Mouse (Mus musculus) brain, adult 2 months (tissue): ENCODE data around the gene Tktl1.
"Not testable (repeated sequence)": the region's sequence is repeated elsewhere in the genome, so short reads cannot be mapped to it uniquely, and the experiment has no call there.

Experiments used
- DNase-seq: peaks from one replicate; pipeline ENCODE4 v3.0.0; 2011; ENCODE audit warnings: low read depth, low spot score

Tktl1 gene

DNA sequence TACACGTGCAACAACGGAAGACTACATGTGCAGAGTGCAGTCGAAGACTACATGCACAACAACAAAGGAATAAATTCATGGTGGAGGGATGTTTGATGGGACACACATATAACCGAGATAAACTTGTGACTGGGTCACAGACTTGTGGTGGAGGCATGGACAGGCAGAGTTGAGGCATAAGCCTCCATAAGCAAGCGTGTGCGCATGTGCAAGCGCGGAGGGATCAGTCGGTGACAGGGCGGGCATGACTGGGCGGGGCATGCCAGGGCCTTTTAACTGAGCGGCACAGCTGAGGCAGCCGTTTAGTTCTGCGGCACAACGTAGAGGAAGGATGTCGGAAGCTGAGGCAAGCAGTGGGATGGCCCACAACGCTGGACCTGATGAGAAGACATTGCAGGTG lies at the start of gene Tktl1:
Gene Tktl1, plus strand, starts transcription at position 301 of the 400 bp plus-strand sequence.
- no peak for DNase-seq

DNA sequence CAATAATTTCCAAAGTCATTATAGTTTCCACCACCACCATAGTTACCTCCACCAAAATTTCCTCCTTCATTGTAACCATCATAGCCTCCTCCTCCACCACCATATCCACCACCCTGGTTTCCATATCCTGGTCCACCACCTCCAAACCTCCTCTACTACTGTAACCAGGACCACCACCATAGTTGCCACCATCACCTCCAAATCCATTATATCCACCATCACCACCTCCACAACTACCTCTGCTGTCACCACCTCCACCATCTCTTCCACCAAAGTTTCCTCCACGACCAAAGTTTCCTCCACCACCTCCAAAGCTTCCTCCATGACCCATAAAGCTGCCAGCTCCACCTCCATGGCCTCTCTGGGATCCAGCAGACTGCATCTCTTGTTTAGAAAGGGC lies 41.8 kb upstream of the Tktl1 start, which contains the start of gene Mecp2:
Gene Mecp2, minus strand, starts transcription at position 101 of the 400 bp plus-strand sequence.
- not testable (repeated sequence) for DNase-seq

DNA sequence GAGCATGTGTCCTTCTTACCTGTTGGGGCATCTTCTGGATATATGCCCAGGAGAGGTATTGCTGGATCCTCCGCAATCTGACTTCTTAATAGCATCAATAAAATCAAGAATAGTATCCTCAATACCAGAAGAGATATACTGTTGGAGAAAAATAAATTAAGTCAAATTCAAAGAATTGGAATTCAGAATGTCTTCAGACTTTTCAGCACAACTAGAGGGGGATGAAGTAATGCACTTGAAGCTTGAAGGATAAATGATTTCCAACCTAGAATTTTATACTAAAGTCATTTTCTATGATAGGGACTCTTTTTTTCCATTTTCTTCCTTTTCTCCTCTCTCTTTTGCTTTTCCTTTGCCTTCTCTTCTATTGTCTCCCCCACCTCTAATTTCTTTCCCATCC lies 9.3 kb upstream of the Tktl1 start, which contains the start of gene Tex28:
Gene Tex28, minus strand, starts transcription at position 101 of the 400 bp plus-strand sequence.
- no peak for DNase-seq

DNA sequence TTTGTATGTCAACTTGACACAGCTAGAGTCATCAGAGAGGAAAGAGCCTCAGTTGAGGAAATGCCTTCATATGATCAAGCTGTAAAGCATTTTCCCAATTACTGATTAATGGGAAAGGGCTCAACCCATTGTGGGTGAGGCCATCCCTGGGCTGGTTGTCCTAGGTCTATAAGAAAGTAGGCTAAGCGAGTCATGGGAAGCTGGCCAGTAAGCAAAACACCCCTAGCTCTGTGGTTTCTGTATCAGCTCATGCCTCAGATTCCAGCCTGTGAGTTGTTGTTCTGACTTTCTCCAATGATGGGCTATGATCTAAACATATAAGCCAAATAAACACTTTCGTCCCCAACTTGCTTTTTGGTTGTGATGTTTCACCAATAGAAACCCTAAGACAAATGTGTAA lies 26.5 kb downstream of the Tktl1 start:
- DNase-seq, result no peak

DNA sequence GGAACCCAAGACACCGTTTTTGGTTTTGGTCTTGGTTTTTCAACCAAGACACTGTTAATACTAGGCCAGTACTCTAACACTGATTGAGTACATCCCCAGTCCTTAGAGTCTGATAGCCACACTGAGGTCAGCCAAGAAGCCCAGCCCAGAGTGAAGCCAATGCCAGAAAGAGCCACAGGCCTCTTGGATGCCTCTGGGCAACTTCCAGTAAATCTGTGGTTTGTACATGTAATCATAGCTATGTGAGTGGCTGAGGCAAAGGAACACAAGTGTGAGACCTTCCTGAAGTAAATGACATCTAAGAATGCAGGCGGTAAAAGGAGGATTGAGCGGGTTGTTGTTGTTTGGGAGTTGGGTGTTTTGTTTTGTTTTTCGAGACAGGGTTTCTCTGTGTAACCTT lies 41.4 kb downstream of the Tktl1 start:
- no peak for DNase-seq

DNA sequence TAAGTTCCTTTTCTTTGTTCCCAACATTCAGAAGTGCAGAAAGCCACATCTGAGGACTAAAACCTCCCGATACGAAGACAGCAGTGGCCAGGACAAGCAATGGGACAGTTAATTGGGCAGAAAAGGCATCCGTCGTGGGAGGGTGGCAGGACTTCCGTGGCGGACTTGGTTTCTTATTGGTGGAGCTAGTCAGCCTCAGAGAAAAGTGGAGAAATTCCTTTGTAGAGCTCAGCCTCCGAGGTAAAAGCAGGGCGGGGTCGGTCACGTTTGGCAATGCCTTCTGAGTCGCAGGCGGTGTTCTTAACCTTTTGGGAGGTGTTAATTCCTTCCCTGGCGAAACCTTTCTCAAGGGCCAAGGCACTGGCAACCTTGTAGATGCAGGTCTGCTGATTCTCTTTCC lies 42.4 kb downstream of the Tktl1 start:
- DNase-seq, result no peak

DNA sequence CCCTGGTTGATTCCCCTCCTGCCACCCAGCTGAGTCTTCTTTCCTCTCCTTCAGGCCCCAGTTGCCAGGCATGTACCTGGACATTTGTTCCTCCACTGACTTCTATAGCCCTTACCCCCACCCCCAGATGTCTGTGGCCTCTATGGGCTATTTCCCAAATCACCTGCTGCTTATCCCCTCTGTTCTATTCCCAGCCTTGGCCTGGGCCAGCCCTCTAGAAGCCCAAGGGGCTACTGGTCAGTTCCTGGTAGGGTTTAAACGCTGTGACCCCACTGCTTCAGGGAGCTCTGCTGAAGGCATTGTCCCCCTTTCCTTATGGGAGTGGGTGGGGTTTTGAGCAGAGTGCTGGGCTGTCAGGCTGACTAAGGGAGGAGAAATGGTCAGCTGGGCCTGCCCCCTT lies 43.0 kb downstream of the Tktl1 start:
- not testable (repeated sequence) for DNase-seq

DNA sequence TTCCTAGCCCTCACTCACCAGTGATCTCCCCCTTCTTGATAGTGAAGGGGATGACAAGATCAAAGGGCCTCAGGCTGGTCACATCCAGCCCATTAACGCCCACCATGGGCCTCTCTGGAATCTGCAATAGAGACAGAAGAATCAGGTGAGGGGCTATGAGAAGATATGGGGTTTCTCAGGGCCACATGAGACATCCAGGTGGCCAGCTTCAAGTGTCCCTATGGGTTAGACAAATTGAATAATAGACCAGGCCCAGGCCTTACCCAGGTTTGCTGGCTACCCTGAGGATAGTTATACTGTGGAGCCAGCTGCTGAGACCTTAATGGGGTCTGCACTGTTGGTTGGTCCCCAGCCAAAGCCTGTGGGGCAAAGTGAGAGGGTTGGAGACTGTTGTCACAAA lies 53.0 kb downstream of the Tktl1 start:
- no peak for DNase-seq

DNA sequence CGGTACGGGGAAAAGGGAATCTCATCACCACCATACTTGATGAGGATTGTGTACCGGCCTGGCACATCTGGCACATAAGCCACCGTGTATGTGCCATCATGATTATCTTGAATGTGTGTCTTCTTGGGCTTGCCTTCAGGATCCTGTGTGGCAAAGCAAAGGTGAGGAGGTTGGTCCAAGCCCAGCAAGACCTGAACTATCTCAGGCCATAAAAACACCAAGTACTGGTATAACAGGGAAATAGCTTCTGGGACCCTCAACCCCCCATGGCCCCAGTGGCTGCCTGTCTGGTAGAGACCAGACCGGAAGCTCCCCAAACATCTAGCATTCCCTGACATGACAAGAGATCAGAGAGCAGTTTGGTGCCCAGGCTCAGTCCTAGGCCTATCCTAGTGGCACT lies 56.1 kb downstream of the Tktl1 start:
- no peak for DNase-seq

DNA sequence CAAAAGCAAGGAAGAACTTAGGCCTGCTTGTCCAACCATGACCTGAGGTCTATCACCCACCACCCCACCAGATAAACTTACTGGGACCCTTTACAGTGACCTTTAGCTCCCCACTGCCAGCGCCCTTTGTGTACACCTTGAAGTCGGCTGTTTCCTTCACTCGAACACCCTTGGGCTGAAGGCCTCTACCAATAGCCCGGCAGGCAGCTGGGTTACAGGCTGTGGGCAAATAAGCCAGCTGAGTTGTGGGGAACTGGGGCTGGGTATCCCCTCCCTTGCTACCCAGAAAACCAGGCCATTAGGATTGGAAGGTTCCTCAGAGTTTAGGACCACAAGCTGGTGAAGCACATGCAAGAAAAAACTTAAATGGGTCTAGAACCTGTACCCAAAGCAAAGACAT lies 63.3 kb downstream of the Tktl1 start:
- no peak for DNase-seq

DNA sequence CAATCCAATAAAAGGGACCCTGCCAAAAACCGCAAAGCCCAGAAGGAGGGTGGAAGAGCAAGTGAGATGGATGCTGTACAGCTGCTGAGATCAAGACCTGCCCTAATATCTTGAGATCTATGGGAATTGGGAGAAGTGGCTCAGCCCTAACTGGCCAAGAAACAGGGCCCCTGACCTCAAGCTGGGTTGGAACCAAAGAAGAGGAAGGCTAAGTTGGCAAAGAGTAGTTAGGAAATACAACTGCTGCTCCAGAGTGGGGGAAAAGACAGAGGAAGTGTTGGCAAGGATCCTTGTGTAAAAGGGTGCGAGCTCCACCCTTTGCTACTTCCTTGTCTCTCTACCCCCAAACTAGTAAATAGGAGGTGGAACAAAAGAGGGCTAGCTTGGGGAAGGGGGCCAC lies 66.3 kb downstream of the Tktl1 start:
- DNase-seq, result peak; percentile 8

DNA sequence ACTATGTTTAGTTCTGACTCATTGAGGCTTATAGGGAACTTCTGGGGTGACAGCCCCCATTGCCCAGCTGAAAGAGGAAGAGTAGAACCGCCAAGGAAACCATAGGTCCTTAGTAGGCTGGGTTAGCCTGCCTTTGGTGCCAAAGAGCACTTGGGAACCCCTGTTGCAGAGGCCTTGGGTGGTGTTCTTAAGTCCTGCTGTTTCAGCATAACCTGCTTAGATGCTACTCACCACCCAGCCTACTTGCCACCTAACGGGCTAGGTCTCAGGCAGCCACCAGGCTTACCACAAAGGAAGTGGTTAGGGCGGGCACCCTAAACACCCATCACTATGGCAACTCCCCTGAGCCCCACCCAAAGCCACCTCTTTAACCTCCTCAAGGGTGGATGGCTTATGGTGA lies 66.7 kb downstream of the Tktl1 start:
- no peak for DNase-seq

DNA sequence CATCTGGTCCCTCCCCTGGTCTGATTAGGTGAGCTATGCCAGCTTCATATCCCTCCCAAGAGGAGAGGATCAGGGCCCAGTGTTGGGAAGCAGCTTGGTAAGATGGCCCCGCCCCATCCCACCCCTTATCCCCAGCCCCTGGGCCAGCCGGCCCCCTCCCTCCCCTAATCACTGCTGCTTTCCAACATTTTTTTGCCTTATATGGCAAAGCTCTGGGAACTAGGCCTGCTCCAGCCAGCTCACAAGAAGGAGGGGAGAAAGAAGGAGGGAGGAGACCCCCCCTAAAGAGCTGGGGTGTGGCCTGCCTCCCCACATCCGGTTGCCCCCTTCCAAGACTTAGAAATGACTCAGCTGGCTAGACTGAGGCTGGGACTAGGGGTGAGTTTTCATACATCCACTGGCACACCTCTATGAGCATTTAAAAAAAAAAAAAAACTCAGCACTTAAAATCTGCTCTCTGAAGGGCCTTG lies 67.6 kb downstream of the Tktl1 start:
- peak; percentile 47 for DNase-seq

DNA sequence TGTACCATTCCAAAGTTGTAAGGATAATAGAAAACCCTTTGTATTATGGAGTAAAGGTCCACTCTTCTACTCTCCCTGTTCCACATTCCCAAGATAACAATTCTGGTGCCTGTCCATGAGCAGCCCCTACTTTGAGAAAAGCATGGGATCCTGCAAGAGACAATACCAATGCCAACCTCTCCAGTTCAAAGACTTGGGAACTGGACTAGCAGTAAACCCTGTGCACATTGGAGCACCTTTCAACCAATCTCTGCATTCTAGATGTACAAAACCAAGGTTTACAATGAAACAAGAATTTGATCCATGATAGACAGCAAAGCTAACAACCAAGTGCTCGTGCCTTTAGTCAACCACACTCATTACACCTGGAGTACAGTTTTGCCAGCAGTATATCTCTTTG lies 68.0 kb downstream of the Tktl1 start:
- DNase-seq, result no peak

DNA sequence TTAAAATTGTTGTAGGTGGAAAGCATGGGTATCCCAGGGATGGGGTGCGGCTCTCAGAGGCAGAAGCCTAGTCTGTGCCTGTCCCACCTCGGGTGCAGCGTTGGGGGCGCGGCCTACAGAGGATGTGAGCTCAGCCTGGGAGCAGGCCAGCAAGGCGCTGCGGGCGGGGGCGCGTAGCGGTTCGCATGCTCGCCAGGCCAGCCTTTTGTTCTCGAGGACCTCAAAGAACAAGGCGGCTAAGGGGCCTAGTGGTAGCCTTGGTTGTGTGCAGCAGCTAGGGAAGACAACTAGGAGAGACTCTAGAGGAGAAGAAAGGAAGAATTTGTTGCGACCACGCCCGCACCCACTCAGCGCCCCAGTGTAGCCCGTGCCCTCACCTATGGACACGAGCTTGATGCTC lies 68.6 kb downstream of the Tktl1 start:
- peak; percentile 85 for DNase-seq

DNA sequence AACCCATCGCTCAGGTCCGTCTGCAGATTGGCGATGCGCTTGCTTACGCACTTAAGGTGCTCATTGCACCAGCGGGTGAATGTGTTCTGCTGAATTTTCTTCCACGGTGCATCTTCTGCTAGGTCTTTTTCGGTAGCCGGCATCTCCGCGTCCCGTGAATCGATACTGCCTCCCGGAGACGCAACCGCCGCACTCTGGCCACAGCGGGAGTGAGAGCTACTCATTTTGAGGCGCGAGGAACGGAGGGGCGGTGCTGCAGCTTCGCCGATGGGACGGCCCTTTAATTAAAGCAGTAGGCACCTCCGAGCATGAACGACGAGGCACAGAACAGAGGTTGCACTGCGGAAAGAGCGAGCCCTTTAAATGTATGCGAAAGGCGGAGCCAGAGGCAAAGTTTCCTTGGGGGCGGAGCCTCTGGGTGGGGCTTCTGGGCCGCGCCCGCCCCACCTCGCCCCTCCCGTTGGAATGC lies 69.2 kb downstream of the Tktl1 start:
- peak; percentile 97 for DNase-seq

DNA sequence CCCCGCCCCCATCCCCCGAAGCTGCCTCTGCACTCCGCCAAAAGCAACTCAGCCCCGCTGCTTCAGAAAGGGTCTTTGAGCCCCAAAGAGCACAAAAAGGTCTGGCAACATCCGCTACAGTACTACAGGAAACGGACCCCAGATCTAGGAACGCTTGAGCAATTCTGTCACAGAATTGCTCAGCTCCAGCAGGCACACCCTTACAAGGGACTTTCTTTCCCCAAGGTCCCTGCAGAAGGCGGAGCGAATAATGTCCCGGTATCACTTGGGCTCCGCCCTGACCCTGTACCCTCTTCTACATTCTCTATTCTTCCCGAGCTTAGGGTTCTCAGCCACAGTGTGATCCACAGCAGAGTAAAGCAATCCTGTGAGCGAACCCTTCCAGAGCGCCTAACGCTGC lies 69.6 kb downstream of the Tktl1 start:
- no peak for DNase-seq

DNA sequence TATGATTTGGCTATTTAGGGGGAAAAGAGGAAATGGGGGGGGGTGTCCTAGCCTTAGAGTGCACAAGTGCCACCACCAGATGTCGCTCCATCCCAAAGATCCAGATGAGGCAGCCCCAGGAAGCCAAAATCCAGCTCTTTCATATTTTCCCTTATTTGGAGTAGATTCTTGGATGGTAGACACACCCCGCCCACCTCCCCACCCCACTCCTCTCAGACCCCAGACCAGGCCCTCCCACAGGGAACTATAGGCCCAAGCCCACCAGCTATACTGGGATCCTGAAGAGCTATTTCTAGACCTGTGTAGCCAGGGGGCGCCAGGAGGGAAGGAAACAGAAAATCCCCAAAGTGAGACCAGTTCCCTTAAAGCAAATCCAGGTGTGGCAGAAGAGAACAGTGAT lies 71.6 kb downstream of the Tktl1 start:
- DNase-seq, result peak; percentile 71

DNA sequence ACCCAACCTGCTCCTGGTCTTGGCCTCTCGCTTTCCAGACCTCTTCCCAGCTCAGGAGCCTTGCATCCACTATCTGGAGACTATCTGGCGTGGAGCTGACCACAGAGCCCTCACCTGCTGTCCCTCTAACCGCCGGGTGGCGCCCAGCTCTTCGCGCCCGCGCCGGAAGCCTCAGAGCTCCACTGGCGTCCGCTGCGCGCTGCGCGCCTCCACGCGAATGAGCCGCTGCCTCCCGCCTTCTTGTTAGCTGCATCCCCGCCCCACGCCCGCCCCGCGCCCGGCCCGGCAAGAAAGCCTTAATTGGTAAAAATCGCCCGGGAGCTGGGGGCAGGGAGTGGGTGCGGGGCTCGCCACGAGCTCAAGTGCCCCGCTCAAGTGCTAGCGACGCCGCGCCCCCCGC lies 72.6 kb downstream of the Tktl1 start, which contains the start of gene Flna:
Gene Flna, minus strand, starts transcription at position 206 of the 400 bp plus-strand sequence.
- DNase-seq, result peak; percentile 85

DNA sequence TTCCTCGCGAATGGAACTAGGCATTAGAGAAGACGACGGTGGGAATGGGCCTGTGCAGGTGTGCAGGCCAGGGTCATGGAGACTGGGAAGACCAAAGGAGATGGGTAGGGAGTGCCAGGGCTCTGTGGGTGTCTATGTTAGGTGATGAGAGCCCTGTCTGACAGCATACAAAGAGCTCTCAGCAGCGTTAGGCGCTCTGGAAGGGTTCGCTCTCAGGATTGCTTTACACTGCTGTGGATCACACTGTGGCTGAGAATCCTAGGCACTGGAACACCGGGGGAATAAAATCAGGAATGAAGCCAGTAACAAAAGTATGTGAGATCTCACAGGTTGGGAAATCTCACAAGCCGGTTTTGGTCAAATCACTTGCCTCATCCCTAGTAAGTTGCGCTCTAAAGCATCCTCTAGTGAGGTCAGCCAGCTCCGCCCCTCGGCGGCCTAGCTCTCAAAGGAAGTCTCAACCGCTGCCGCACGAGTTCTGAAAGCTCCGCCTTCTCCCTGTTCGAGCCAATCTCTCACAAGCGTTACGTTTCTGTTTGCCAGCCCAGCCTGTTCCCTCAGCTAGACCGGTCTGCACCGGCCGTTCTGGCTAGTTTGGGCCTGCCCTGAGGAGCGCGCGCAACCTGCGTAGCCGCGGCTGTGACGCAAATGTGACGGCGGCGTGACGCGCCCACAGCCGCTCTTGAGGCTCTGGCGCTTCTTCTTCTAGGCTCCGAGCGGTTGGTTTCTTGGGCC lies 77.3 kb downstream of the Tktl1 start, which contains the start of gene Emd:
Gene Emd, plus strand, starts transcription at position 535 of the 735 bp plus-strand sequence.
- peak; percentile 98 for DNase-seq

DNA sequence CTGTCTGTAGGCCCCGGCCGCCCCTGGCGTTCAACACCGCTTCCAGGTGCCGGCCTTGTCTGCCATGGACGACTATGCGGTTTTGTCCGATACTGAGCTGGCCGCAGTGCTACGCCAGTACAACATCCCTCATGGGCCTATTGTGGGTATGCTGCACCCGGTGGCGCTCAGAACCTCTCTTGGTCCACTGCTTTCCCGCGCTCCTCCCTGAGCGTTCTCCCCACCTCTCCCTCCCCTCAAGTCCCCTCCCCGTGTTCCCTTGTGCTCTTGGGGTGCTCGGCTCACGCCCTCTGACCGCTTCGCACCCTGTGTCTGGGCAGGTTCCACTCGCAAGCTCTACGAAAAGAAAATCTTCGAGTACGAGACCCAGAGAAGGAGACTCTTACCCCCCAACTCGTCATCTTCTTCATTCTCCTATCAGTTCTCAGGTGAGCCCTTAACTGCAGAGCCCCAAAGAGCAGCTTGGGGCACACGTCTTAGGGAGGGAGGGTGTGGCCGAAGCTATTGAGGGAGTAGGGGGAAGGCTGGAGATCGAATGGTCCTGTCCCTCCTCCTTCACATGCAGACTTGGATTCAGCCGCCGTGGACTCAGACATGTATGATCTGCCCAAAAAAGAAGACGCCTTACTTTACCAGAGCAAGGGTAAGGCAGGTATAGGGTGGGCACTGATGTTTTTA lies 78.0 kb downstream of the Tktl1 start:
- DNase-seq, result no peak

DNA sequence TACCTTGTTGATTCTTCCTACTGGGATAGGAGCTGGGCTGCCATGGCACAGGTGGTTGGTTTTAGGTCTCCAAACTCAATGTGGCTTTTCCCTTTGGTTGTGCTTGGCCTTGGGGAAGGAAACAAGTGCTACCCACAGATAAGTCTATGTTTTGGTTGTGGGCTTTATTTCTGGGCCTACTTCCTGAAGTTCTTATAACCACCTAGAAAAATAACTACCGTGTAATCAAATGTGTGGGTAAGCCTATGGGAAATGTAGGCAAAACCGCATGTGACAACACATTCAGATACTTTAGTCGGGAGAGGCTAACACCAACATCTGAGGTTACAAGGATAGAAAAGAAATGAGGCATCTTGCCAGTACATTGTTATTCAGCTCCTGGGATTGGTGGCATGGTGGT lies 80.7 kb downstream of the Tktl1 start:
- no peak for DNase-seq
